Mouse (Mus musculus): ENCODE measurements at regions not wholly inside any gene's neighbourhood (a gene's known extent, or its start where the extent isn't known, plus 50 kb on each side); places are given as distances from the start of the nearest gene placed in this dataset.

DNA sequence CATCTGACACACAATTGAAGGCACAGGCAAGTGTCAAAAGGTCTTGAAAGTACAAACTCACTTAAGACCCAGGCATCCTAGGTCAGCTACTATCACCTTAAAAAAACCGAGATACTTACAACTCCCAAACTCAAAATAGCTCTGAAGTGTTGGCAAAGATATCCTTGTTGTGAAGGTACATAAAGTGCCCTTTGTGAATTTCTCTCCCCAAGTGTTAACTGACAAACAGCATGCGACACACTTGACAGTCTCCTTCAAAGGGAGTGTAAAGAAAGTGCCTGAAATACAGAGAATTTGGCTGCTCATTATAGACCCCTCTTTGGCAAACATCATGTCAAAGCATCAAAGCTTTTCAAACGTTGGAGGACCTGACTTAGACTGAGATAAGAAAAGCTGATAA is 2634.2 kb downstream of the 9330182O14Rik start:
- DNase-seq (ENCODE audit: low spot score in 2 of 2) = no peak

DNA sequence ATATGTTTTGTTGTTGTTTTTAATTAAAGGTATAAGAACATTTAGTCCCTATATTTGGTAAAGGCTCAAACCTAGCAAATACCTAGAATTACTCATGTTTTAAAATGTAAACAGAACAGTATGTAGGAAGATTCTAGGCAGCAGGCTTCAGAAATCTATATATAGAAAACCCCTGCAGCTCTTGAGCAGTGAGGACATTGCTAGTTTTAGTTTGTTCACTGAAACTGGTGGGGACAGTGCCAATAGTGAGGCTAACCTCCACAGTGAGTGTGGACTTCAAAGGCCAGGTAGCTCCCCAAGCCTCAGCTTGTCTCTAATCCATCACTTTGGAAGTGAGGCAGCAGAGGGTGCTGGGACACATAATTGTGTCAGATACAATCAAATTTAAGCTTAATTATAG is 2645.7 kb downstream of the 9330182O14Rik start:
- DNase-seq (ENCODE audit: low spot score in 2 of 2) = no peak

DNA sequence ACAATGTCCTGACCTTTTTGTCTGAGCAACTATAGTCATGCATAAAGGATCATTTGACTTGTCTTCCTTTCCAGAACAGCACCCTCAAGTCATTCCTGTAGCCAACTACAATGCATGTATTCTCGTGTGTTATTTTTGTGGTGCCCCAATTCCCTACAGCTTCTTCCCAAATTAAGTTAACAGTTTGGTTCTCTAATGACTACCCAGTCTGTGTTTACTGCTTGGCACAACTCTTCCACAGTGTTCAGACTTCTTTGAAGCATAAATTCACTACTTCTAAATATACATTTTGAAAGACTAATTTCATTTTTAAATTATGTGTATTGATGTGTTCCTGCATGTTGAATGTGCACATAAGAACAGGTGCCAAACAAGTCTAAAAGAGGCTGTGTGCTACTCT is 2667.1 kb downstream of the 9330182O14Rik start:
- DNase-seq (ENCODE audit: low spot score in 2 of 2) = no peak

DNA sequence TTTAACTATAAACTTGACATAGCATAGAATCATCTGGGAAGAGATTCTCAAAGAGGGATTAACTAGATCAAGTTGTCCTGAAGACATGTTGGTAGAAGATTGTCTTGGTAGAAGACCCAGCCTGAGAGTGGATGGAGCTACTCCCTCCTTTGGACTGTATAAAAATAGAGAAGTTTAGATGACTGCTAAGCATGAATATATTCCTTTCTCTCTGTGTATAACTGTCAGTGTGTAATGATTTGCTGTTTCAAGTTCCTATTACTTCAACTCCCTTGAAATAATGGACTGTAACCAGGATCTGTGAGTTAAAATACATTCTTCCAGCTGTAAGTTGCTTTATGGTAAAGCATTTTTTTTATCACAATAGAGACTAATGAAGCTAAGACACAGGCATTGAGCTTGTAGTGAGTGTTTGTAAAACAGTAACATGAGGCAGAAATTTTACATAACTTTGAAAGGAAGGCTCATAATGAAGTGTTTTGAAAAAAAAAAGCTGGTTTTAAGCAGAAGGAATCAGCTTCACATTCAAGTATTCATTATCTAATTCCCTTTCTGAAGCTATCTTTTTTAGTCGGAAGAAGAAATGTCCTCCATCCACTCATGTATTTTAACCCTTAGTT is 2676.8 kb downstream of the 9330182O14Rik start:
- DNase-seq (ENCODE audit: low spot score in 2 of 2) = no peak

DNA sequence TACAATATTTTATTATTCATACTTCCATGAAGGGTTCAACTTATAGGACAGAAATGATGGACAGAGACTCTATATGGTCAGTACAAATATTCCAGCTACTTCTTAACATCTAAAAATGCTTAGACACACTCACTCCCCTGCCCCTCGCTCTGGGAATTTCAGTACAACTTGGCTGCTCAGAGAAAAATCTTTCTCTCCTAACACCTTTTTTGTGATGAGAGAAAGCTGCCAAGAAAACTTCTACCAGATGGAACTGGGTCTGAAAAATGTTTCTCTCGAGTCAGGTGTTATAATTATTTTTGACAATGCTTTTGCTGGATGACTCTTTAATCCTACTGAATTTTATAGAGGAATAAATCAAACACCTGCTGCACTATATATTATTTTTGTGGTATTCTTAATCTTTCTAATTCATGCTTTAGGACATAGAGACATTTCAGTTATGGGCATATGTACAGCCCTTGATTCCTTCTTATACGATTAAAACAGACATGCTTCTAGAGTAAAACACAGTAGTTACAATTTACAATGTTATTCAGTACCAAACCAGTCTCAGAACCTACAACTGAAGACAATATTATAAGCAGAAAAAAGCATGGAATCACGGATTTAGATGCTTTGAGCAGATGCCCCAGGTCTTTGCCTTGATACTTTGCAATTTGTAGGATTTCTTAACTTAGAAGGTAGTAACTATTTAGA is 2681.0 kb downstream of the 9330182O14Rik start:
- peak in 1 of 2 experiments; percentile 8 for DNase-seq (ENCODE audit: low spot score in 2 of 2)

DNA sequence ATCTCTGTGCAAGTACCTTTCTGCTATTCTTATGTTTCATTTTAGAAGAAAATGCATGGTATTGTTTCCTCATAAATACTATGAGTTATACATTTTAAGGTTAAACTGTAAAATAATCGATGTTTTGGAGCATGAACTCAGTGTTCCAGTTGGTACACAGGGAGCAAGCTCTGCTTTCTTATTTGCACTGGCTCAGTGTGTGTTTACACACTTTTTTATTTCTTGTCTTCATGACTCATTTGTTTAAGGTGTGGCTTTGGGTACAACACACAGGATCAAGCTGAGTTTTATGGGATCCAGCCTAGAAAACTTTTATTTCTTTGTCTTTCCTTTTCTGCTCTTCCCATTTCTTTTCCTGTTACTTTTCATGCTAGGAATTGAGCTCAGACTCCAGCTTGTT is 2704.7 kb downstream of the 9330182O14Rik start:
- no peak for DNase-seq (ENCODE audit: low spot score in 2 of 2)

DNA sequence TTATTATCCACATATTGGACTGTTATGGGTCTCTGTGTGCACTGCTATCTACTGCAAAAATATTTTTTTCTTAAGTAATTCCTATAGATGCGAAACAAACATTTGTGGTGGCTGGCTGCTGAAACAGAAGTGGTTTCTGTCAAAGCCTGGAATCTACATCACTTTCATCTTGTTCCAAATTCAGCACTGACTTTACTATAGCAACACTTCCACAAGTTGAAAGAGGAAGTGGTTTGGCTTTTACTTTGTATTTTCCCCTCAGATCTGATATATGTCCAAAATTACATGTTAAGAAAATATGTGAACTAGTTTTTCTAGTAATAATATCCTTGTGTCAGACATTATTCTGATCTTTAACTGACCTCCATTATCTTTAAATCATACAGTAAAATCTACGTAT is 2715.8 kb downstream of the 9330182O14Rik start:
- DNase-seq (ENCODE audit: low spot score in 2 of 2) = no peak

DNA sequence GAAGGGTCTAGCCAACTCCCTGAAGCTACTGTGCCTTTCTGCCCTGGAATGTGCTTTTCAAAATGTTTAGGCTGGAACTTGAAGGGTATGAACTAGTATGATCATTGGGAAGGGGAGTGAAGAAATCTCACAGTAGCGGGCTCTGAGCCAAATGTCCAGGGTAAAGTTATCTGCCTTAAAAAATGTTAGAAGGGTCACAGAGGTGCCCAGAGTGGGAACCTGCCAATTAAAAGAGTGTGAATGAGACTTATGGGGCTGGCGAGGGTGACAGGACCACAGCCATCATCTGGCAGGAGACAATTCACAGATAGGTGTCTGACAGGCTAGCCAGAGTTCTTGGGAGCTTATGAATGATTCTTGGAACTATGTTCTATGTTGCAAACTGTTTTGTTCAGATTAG is 2738.3 kb downstream of the 9330182O14Rik start:
- no peak for DNase-seq (ENCODE audit: low spot score in 2 of 2)

DNA sequence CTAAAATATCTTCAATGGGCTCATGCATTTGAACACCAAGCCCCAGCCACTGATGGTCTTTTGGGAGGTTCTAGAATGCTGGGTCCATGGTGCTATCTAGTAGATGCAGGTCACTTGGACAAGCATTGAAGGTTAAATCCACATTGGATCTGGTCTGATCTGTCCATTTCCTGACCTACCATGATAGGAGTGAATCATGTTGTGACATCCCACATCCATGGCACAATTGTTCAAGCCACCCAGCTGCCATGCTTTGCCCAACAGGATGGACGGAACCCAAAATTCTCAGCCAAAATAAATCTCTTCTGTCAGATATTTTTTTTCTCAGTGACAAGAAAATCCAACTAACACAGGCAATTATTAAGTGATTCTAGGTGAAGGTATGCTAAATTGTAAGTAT is 2760.4 kb downstream of the 9330182O14Rik start:
- DNase-seq (ENCODE audit: low spot score in 2 of 2) = no peak

DNA sequence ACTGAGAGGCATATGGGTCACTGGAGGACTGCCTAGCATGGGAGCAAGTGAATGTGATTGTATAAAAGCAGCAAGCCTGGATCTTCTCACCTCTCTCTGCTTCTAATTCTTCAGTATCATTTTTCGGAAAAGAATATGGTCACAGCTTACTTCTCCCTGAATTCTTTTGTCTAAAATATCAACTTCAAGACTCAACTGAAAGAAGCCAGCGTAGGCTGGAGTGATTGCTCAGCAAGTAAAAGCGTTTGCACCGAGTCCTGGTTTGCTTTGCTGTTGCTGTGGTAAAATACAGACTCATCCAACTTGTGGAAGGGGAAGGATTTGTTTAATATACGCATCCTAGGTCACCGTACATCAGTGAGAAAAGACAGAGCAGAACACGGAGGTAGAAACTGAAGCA is 2765.9 kb downstream of the 9330182O14Rik start:
- no peak for DNase-seq (ENCODE audit: low spot score in 2 of 2)

DNA sequence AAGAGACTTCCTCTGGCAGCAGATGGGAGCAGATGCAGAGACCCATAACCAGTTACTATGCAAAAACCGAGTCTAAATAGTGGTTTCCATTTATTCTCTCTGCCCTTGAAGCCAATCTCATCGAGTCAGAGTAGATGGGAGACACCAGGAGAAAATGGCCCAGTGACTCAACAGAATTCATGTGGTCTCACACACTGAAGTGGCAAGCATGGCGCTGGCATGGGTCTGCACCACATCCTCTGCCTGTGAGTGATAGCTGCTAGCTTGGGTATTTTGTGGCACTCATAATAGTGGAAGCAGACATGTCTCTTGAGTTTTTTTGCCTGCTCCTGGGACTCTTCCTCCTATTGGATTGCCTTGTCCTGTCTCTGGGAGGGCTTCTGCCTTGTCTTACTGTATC is 2767.6 kb downstream of the 9330182O14Rik start:
- DNase-seq (ENCODE audit: low spot score in 2 of 2) = no peak

DNA sequence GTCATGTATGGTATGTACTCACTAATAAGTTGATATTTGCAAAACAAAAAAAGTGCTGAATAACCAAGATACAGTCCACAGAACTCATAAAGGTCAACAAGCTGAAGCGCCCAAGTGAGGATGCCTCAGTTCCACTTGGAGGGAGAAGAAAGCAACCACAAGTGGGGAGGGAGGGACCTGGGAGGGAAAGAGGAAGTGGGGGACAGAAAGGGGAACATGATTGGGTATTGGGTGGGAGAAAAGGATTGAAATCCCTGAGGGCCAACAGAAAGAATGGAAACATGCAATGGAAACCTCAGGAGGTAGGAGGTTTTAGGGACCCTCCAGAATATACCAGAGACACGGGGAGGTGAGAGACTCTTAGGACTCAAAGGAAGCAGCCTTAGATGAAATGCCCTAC is 2777.2 kb downstream of the 9330182O14Rik start:
- no peak for DNase-seq (ENCODE audit: low spot score in 2 of 2)

DNA sequence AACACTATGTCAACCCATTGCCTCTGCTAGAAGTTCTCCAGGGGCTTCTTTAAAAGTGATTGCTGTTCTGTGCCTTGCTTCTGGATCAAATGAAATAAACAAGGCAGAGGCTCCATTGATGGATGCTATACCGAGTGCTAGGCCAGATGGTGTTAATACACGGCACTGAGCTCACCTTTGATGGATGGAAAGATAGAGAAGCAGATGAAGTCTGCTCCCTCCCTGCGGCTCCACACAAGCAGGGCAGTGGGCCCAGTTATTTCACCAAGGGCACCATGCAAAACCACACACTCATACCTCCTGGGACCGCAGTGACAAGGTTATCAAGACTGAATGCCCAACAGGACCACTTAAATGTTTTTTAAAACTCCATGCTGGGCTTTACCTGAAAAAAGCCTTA is 2778.7 kb downstream of the 9330182O14Rik start:
- no peak for DNase-seq (ENCODE audit: low spot score in 2 of 2)

DNA sequence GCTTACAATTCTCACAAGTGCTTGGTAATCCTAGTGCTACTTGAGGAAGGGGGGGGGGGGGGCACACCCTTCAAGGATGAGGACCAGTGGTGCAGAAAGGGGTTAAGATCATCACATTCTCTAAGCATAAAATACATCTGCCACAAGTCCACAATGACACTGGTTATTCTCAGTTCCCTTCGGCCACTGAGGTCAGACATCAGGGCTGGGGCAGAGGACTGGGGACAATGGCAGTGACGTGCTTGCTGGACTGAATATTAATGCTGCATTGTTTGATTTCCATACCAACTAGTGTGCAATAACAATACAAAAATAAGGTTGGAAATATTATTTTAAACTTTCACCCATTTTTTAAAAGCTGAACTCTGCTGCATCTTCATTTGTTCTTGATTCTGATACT is 2779.1 kb downstream of the 9330182O14Rik start:
- no peak for DNase-seq (ENCODE audit: low spot score in 2 of 2)

DNA sequence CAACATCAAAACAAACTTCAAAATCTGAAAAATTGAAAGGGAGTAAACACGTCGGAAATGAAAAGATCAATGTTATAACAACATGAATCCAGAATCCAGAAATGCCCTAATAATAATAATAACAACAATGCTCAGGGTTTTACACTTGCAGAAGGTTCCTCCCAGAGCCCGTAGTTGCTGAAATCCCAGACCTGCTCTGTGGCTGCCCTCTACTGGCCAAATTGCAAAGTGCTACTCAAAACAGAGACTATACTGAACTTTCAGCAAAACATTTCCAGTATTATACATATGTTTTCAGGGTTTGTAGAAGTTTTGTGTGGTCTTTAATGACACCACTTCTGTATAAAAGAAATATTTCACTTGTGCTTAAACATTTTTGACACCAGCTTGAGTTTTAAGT is 2779.9 kb downstream of the 9330182O14Rik start:
- DNase-seq (ENCODE audit: low spot score in 2 of 2) = peak; percentile 22 to 56

DNA sequence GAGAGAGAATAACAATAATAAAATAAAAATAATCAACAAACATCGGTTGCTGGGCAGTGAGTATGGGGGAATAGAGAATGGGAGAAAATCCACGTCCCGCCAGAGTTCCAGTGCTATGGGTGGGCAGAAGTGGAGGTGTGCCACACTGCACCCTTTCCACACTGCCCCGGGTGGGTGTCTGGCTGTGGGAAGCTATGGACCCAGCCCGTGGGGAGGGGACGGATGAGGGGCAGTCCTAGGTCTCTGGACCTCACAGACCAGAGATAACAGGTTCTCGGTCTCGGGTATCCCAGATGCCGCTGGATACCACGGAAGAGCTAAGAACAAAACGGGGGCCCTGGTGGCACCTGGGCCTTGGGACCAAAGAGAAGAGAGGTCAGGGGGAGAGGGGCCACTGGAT is 2781.0 kb downstream of the 9330182O14Rik start:
- DNase-seq (ENCODE audit: low spot score in 2 of 2) = no peak

DNA sequence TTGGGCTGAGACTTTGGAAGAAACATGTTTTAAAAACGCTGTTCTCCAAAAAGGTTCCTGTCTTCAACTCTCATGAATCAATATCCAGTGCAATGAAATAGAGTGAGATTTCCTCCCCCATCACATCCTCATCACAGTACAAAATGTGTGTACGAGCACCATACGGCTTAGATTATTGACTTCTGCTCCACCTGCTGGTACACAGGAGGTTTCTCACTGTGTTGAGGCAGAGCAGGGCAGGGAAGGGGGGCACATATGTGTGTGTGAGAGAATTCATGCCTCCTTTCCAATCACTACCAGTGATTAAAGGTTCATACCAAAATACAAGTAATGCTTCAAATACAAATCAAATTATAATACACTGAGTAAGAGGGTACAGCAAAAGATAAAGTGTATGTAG is 2787.5 kb downstream of the 9330182O14Rik start:
- DNase-seq (ENCODE audit: low spot score in 2 of 2) = no peak

DNA sequence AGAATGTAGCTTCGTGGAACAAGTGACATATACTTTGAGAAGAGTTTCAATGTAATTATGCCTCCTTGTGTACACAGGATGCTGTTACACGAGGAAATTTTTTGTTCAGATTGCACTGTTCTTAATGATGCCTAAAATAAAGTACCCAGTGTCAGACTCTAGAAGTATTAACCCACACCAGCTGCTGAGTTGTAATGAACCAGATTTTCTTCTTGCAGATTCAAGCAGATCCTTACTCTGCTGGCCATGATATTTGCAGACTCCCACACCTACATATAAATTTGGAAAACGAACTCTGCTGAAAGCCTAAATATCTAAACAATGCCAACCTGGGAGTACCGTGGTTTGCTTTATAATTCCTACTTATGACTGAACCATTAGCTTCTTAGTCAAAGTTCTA is 2794.2 kb downstream of the 9330182O14Rik start:
- DNase-seq (ENCODE audit: low spot score in 2 of 2) = peak in 1 of 2 experiments; percentile 45

DNA sequence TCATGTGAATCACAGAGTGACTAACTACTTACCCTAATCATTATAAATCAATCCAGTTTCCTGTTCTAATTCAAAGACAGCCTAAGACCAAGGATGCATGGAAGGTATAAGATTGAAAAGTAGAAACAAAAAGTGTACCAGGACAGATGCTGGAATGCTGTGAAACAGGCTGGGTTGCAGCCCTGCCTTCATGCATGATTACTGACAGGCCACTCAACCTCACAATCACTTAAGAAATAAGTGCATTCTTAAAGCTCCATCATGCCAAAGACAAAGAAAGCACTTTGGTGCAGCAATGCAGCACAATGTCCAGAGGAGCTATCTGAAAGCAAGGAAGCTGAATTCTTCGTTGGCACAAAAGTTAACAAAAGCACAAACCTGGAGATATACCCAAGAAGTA is 2810.4 kb downstream of the 9330182O14Rik start:
- no peak for DNase-seq (ENCODE audit: low spot score in 2 of 2)

DNA sequence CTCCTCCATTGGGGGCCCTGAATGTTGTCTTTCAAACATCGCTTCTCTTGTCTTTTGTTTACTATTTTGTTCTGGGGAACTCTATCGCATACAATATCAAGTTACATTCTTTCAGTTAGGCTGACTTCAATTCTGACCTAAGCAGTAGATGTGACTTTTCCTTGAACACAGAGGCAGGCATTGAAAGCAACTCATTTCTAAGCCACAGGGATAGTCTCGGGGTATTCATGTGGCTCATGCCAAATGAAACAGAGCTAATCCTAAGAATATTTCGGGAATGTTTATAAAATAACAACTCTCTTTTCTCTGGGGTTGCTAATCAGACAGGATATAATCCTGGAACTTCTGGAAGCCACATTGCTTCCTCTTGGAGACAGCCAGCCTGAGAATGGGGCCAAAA is 2821.0 kb downstream of the 9330182O14Rik start:
- DNase-seq (ENCODE audit: low spot score in 2 of 2) = no peak

DNA sequence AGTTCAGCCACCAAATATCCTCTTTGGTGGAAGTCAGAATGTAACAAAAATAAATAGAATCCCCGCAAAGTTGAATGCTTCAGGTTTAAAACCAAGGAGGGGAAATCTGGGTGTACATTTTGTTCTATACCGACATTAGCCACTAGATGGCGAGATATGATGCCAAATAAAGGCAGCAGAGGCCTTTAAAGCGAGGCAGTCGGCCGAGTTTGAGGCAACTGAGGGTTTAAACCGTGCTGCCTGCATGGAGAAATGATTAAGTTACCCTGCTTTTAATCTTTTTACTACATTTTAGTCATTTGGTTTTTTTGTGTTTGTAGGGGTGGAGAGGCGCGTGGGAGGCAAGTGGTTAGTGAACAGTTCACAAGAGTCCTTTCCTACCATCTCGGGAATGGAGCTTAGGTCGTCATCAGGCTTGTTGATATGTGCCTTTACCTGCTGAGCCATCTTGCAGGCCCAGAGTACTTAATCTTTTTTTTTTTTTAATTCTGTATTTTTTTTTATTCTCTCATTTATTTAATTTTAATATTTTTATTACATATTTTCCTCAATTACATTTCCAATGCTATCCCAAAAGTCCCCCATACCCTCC is 2828.7 kb downstream of the 9330182O14Rik start:
- peak; percentile 32 to 39 for DNase-seq (ENCODE audit: low spot score in 2 of 2)

DNA sequence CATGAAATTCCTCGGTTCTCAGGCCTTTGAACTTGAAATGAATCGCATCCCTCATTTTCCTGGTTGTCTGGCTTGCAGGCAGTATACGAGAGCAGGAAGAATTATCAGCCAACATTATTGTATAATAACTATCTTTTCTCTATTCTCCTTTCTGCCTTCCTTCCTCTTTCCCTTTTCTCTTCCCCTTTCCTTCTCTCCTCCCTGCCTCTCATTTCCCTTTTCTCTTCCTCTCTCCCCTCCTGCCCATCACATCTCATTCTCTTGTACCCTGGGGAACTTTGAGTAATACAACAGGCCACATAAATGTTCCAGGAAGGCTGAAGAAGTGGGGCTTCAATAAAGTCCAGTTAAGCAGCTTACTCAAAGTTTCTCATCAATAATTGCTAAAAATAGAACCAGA is 2831.1 kb downstream of the 9330182O14Rik start:
- DNase-seq (ENCODE audit: low spot score in 2 of 2) = no peak
